Mouse (Mus musculus) adrenal gland, adult 8-10 months (tissue): ENCODE measurements around the gene Otos. TPM values are rescaled to one million over a fixed set of nuclear protein-coding genes. Genes with fewer than 3 reads are reported as not detected.

ENCODE experiments used
- DNase-seq: peaks from one replicate; pipeline ENCODE4 v3.0.0; 2022
- total RNA-seq, 4 experiments: library from RNA; stranded (reverse); gene quantifications; 2 replicates each; pipeline ENCODE4 v1.2.4; 2022

The Otos gene
- total RNA-seq, result under 1 TPM in 1 of 4 experiments, not detected in 3; 0.56 TPM

- peak; percentile 53 for DNase-seq
Observed at GRCm38 (mm10) chr1:92648673-92649072, at the start of gene Otos. Gene Otos, minus strand, starts transcription at chr1:92648841.

- peak; percentile 69 for DNase-seq
Observed at GRCm38 (mm10) chr1:92696848-92697247, 48.2 kb upstream of the Otos start.

DNA sequence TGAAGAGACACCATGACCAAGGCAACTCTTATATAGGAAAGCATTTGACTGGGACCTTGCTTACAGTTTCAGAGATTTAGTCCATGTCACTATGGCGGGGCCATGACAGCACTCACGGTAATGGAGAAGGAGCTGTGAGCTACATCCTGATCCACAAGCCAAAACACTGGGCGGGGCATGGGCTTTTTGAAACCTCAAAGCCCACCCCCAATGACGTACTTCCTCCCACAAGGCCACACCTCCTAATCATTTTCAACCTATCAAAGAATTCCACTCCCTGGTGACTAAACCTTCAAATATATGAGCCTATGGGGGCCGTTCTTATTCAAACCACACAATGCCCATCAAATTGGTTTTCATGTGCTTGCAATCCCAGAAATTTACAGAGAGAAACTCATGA is 47.1 kb upstream of the Otos start:
- DNase-seq, result no peak

DNA sequence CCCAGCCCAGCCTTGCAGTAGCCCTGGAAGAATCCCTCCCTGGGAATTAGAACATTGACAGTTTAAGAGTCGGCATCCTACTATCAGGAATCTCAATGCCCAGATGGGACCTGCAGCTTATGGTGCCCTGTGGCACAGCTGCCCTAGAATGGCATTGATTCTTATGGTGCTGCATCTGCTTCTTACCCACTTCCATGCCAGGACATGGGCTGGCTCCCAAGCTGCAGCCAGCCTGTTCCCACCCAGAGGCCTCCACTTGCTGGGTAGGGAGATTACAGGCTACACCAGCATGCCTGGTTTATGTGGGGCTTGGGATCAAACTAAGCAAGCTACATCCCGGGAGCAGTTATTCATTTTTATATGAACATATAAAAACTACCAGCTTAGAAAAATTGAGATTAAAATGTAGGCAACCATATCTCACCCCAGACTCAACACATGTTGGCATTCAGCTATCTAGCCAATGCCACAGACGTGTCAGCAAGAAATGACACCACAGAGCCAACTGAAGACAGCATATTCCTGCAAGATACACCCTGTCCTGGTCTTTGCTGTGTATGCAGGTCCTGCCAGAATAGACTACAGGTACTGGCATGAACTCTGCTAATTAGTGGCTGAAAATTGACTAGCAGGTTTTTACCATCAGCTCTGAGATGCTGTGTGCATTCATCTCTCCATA is 42.7 kb upstream of the Otos start:
- DNase-seq, result no peak

- no peak for DNase-seq
Observed at GRCm38 (mm10) chr1:92686994-92687393, 38.4 kb upstream of the Otos start.

GRCm38 (mm10) chr1:92683151-92683550 is 34.5 kb upstream of the Otos start:
- no peak for DNase-seq

GRCm38 (mm10) chr1:92680668-92681603 is 32.3 kb upstream of the Otos start:
- DNase-seq, result no peak

GRCm38 (mm10) chr1:92678757-92679156 is 30.1 kb upstream of the Otos start:
- no peak for DNase-seq

GRCm38 (mm10) chr1:92676676-92676975 is 28.0 kb upstream of the Otos start:
- DNase-seq, result no peak

DNA sequence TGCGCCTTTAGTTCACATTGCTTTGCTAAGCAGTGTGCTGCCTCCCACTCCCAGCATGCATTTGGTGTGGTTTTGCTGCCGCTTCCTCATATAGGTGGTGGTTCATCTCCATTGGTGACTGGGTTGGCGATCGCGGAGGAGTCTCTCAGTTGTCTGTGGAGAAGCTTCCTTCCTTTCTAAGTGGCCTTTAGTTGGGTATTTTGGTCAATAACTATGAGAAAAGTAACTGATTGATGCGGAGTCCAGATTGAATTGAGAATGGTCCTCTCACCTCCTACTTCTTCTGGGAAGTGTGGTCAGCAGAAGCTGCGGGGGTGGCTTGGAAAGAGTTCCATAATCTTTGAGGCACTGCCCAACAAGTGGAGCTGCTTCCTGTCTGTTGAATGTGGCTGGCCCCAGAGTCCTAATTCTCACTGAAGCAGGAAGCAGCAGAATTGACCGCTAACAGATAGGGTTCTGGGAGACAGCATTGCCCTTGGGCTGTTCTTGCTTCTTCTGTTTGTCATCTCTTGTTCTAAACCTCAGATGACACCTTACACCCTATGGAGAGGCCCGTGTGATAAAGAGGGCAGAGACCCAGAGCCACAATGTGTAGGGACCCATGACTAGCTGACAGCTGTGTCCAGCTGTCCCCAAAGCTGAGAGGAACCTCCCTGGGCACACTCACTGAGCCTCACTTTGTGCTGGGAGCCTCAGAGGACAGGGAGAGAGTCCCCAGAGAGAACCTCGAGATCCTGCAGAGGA is 27.5 kb upstream of the Otos start:
- no peak for DNase-seq

- no peak for DNase-seq
Observed at GRCm38 (mm10) chr1:92673258-92673782, 24.7 kb upstream of the Otos start.

DNA sequence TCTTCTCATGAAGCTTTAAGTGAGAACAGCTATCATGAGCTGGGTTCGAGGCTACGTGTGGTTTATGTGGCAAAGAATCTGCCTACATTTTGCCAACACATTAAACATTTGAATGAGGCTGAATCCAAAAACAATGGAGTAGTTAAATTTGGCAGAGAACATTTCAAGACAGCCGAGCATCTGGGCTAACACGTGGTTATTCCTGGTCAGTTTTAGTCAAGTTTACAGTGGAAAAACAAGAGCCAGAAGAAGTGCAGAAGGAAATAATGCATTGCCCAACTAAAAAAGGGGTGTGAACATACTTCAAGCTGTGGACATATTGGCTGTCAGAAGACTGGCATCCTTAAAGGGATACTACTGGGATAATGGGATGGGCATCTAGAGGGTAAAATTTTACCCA is 22.7 kb upstream of the Otos start:
- DNase-seq, result no peak

- DNase-seq, result no peak
Observed at GRCm38 (mm10) chr1:92669430-92669829, 20.8 kb upstream of the Otos start.

DNA sequence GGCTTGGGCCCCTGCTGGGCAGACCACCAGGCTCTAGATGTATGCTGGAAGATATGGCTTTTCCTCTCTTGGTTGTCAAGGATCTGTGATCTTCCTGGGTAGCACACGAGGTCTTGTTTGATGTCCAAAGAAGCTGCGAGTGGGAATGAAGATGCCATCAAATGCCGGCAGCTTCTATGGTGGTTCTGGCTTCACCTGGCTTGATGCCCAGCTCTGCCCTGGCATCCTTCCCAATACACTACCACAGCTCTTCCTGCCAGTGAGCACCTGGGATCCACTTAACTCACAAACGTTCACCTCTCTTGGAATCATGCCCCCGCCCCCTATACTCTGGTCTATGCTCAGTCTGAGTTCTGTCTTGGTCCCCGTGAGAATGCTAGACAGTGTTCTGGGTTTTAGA is 18.5 kb upstream of the Otos start:
- no peak for DNase-seq

- DNase-seq, result no peak
Observed at GRCm38 (mm10) chr1:92659392-92659791, 10.8 kb upstream of the Otos start.

DNA sequence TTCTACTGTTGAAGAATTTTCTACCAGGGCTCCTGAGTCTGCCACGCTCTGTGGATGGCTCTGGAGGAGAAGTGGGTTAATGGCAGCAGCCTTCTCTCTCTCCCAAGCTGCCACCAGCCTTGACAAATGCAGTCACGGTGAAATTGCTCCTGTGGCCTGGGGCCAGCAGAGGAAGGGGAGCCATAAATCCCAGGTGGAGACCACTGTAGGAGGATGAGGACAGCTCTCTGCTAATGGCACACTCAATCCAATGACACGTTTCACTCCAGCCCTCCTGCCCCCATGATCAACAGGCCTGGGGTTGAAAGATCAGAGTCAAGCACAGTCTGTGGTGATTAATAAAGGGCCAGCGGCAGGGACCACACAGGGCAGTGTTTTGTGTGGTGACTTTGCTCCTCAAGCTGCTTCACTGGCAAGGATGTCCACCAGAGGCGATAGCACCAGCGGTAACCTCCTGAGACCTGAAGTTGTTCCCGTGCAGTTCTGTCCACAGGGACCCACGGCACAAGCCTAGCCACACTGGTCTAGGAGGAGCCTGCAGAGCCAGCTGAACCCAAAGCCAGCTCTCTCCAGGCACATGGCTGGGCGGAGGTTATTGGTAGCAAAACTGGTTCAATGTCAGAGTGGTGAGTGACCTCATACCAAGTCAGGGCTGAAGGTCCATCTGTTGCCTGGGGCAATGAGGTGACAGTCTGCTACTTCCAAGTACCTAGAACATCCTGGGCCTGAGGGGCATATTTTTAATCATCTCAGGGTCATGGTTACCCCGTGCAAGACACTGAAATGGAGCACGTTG is 8.6 kb upstream of the Otos start:
- DNase-seq, result peak; percentile 71

- no peak for DNase-seq
Observed at GRCm38 (mm10) chr1:92654676-92655075, 6.0 kb upstream of the Otos start.

DNA sequence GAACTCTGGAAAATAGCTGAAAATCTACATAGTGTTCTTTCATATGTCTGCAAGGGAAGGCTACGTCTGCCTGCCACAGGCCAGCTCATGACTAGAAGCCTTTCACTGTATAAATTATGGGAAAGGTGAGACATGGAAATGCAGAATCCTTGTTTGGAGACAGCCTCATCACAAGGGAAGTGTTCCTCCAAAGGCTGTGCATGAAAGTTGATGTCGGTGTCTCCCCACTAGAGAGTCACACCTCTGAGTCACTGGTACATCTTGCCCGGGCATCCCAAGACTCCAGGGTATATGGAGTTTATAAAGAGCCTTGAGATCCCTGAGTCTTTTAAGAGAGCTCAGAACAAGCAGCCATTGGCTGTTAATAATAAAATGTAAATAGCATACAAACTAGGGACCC is 4.5 kb upstream of the Otos start:
- no peak for DNase-seq

- DNase-seq, result no peak
Observed at GRCm38 (mm10) chr1:92651467-92651866, 2.8 kb upstream of the Otos start.

- DNase-seq, result no peak
Observed at GRCm38 (mm10) chr1:92648197-92648596, 444 bp downstream of the Otos start.

DNA sequence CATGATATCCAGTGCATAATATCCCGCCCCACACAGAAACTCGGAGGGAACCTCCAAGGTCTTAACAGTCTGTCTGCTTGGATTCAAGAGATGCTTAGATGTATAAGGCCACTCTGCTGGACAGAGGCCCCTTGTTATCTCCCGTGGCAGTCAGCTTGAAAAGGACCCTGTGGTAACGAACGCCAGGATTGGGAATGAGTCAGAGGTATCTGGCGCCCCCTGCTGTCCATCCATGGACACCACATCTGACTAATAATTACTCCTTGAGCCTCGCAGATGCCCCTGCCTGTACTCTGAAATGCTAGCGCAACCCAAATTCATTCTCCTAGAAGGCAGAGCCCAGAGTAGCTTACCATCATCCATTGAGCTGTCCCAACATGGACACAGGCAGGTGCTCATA is 889 bp downstream of the Otos start:
- DNase-seq, result no peak

- no peak for DNase-seq
Observed at GRCm38 (mm10) chr1:92647026-92647425, 1.6 kb downstream of the Otos start.
